Mouse (Mus musculus) heart, embryonic 16.5 days (tissue): Measurements from ENCODE around the gene Arfgef2. TPM values are rescaled to one million over a fixed set of nuclear protein-coding genes. Genes with fewer than 3 reads are reported as not detected.
"Not testable (repeated sequence)": the region's sequence is repeated elsewhere in the genome, so short reads cannot be mapped to it uniquely, and the experiment has no call there.

ENCODE experiments used
- ATAC-seq: fragments of 200-750 bp; cut with Nextera tagmentation; replicated peaks from 2 replicates; pipeline ENCODE4 v1.8.0; 2017; ENCODE audit warnings: moderate number of reproducible peaks; ENCODE audit not compliant: insufficient read depth, low FRiP score; ENCODE audit errors: extremely low read depth
- H3K27ac ChIP-seq: fragments of 300-500 bp; sonication (generic); 2 replicates; pipeline ENCODE4 v1.5.1; 2014; ENCODE audit warnings: mild to moderate bottlenecking, low read length, control low read depth, moderate library complexity
- H3K27me3 ChIP-seq: fragments of 300-500 bp; sonication (generic); 2 replicates; pipeline ENCODE4 v1.6.1; 2014; ENCODE audit warnings: low read length, mixed read lengths; ENCODE audit not compliant: control insufficient read depth, insufficient read depth
- H3K36me3 ChIP-seq: fragments of 300-500 bp; sonication (generic); 2 replicates; pipeline ENCODE4 v1.6.1; 2014; ENCODE audit not compliant: control insufficient read depth, insufficient read depth
- H3K4me1 ChIP-seq: fragments of 300-500 bp; sonication (generic); 2 replicates; pipeline ENCODE4 v1.6.1; 2014; ENCODE audit warnings: low read length, mixed read lengths; ENCODE audit not compliant: control insufficient read depth, insufficient read depth
- H3K4me2 ChIP-seq: fragments of 300-500 bp; sonication (generic); 2 replicates; pipeline ENCODE4 v1.6.1; 2014; ENCODE audit warnings: low read depth, mild to moderate bottlenecking, control low read depth, low read length
- H3K4me3 ChIP-seq: fragments of 300-500 bp; sonication (generic); 2 replicates; pipeline ENCODE4 v1.5.1; 2014; ENCODE audit warnings: mild to moderate bottlenecking, control low read depth, low read length
- H3K9ac ChIP-seq: fragments of 300-500 bp; sonication (generic); 2 replicates; pipeline ENCODE4 v1.6.1; 2014; ENCODE audit warnings: low read length, control low read depth
- H3K9me3 ChIP-seq: fragments of 300-500 bp; sonication (generic); replicated peaks from 2 replicates; pipeline ENCODE4 v1.6.1; 2016; ENCODE audit warnings: low read length; ENCODE audit not compliant: control insufficient read depth
- WGBS: fragments of 180-500 bp; shearing (Covaris S2); extraction: QIAGEN DNeasy Blood & Tissue Kit; methylation state at CpG from one replicate; pipeline ENCODE4 v1.1.7; 2014; 5-methylcytosine and 5-hydroxymethylcytosine counted together
- polyA plus RNA-seq: library from polyadenylated mRNA; unstranded; fragments of >200 nt; fragmentation: Nextera tagmentation; extraction: Ambion mirVana; gene quantifications from 2 replicates; pipeline ENCODE4 v1.2.1, GENCODE M21; 2015

Gene Arfgef2
- polyA plus RNA-seq, 1 experiment from 2014 or later, result 6.2 TPM

DNA sequence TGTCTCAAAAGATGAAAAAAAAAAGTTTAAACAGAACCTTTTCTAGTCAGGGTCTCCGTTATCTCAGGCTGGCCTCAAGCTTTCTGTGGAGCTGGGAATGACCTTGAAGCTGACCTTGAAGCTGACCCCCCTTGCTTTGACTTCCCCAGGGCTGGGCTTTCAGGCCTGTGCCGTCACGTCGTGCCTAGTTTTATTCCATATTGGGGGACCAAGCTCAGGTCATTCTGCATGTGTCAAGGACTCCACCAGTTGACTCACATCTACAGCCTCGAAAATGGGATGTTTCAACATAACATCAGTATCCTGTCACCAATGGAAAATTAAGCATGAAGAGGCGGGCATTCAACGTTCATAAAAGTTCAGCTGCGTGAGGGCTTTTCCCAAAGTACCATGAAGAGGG is 25.4 kb upstream of the Arfgef2 start:
- Histone ChIP-seq H3K4me3 (no peak overlapping the region), H3K9me3 (no peaks in the 10 kb centered on the region), H3K27me3 (0 out of 2 replicates have a peak, but pooled peaks cover 2% of the 10 kb centered on the region), H3K9ac (no peak overlapping the region), H3K36me3 (no peaks in the 10 kb centered on the region), H3K4me1 (no peaks in the 10 kb centered on the region), H3K27ac (no peak overlapping the region), H3K4me2 (no peak overlapping the region)
- no peak for ATAC-seq
- 75% methylated on average over 8 of the region's 8 CpGs for WGBS

- Histone ChIP-seq H3K4me1 (peaks cover 6% of the 10 kb centered on the region), H3K4me2 (no peak overlapping the region), H3K36me3 (no peaks in the 10 kb centered on the region), H3K9me3 (no peaks in the 10 kb centered on the region), H3K9ac (peak overlapping the region; percentile 46; the same call in 1 of the 2 replicates), H3K27me3 (0 out of 2 replicates have a peak, but pooled peaks cover 5% of the 10 kb centered on the region), H3K27ac (no peak overlapping the region), H3K4me3 (no peak overlapping the region)
- no peak for ATAC-seq
- 11% methylated on average over 9 of the region's 9 CpGs for WGBS
These were observed 24.3 kb upstream of the Arfgef2 start for GRCm38 (mm10) chr2:166780980-166781578.

DNA sequence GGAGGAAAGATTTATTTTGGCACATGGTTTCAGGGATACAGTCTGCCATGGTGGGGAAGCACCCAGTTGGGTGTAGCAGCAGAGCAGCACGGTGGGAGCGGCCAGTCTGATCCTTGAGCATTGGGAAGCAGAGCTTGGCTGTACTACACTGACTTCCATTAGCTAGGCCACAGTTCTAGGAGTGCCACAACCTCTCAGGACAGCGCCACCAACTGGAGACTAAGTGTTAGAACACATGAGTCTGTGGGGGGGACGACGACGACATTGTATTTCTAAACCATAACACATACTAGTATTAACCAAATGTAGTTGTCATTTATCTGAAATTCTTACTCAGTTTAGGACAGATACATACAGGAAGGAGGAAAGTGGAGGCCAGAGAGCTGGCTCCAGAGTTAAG is 21.0 kb upstream of the Arfgef2 start:
- Histone ChIP-seq H3K9me3 (no peaks in the 10 kb centered on the region), H3K27ac (no peak overlapping the region), H3K4me3 (no peak overlapping the region), H3K4me2 (no peak overlapping the region), H3K27me3 (0 out of 2 replicates have a peak, but pooled peaks cover 5% of the 10 kb centered on the region), H3K9ac (no peak overlapping the region), H3K4me1 (peaks cover 11% of the 10 kb centered on the region), H3K36me3 (no peaks in the 10 kb centered on the region)
- no peak for ATAC-seq
- WGBS, result 77% methylated on average over 6 of the region's 6 CpGs

DNA sequence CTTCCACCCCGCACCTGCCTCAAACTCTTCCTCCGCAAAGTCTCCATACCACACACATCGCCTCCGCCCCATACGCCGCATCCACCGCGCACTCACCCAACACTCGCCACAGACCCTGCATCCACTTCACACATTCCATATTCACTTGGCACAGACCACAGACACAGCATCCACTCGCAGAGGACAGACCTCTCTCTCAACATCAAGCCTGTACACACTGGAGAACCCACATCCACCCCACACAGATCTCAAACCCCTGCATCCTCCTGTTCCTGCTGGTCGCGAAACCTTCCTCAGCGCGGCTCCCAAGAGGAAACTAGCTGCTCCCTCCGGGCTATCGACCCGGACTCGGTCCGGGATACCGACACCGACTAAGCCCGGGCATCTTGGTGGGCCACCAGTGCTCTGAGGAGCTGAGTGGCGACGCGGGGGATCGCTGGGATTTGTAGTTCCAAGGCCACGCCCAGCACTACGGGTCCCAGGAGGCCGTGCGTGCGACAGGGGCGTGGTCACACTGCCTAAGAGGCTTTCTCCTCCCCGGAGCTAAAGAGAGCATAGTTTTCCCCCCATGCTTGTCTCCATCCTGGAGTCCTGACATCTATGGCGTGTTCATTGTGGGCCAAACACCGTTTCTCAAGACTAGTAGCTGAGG is 18.9 kb upstream of the Arfgef2 start:
- Histone ChIP-seq H3K36me3 (no peaks in the 10 kb centered on the region), H3K9ac (peak overlapping the region; percentile 79), H3K27me3 (0 out of 2 replicates have a peak, but pooled peaks cover 2% of the 10 kb centered on the region), H3K9me3 (0 out of 2 replicates have a peak, but pooled peaks cover 2% of the 10 kb centered on the region), H3K27ac (no peak overlapping the region), H3K4me2 (peak overlapping the region; percentile 91), H3K4me3 (peak overlapping the region; percentile 80), H3K4me1 (peaks cover 11% of the 10 kb centered on the region)
- ATAC-seq, result peak; percentile 98
- under 1% methylated on average over 35 of the region's 35 CpGs for WGBS

DNA sequence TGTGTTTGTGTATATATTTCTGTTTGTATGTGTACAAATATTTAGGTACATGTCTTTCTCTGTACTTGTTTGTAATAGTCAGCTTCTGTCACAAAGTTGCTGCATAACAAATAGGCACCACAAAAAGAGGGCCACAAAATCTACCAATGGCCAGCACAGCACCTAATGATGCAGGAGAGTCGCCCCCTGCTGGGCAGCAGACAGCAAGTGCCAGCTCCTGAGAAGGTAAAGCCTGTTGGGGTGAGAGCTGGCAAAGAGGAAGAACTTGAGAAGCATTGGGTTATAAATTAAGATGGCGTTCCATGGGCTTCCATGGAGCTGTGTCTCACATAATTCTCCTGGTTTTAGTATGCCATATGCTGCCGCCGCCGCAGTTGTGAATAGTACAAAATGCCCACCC is 13.7 kb upstream of the Arfgef2 start:
- Histone ChIP-seq H3K4me3 (no peak overlapping the region), H3K4me1 (peaks cover 15% of the 10 kb centered on the region), H3K9me3 (0 out of 2 replicates have a peak, but pooled peaks cover 2% of the 10 kb centered on the region), H3K9ac (no peak overlapping the region), H3K36me3 (peaks cover 9% of the 10 kb centered on the region), H3K27me3 (no peaks in the 10 kb centered on the region), H3K27ac (no peak overlapping the region), H3K4me2 (no peak overlapping the region)
- ATAC-seq, result no peak
- 74% methylated on average over 5 of the region's 5 CpGs for WGBS

- Histone ChIP-seq H3K4me2 (peak within 1 kb of the TSS; percentile 88), H3K9me3 (0 out of 2 replicates have a peak, but pooled peaks cover 2% of the 10 kb centered on the region), H3K9ac (peak within 1 kb of the TSS; percentile 90), H3K27ac (peak within 1 kb of the TSS; percentile 88), H3K27me3 (no peaks in the 10 kb centered on the region), H3K36me3 (peaks cover 9% of the 10 kb centered on the region), H3K4me3 (peak within 1 kb of the TSS; percentile 87), H3K4me1 (peaks cover 12% of the 10 kb centered on the region)
- 74% methylated on average over 5 of the region's 5 CpGs for WGBS
- ATAC-seq, result no peak
These were observed 13.0 kb upstream of the Arfgef2 start, which contains the start of gene Trp53rkb for GRCm38 (mm10) chr2:166792355-166792754. TSS of gene Trp53rkb (plus strand) at chr2:166792531.

DNA sequence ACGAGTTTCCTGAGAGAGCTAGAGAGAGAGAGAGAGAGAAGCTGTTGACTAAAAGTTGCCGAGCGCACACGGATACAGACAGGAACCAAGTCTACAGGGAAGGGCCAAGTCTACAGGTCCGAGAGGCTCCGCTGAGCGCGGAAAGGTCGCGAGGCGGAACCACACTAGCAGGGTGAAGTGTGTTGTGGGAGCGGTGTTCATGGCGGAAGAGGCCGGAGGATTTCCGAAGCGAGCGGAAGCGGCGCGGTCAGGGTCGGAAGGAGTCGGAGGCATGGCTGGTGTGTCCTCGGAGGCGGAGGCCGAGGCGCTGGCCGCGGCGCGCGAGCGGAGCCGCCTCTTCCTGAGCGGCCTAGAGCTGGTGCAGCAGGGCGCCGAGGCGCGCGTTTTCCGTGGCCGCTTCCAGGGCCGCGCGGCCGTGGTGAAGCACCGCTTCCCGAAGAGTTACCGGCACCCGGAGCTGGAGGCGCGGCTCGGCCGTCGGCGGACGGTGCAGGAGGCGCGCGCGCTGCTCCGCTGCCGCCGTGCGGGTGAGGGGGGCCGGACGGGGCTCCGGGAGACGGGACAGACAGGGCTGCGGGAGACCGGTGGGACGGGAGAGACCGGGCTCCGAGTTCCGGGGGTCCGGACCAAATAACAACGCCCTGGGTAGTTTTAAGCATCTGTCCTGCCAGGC is 11.7 kb upstream of the Arfgef2 start:
- not testable (repeated sequence) for H3K27me3 ChIP-seq
- H3K9ac ChIP-seq, result peak overlapping the region; percentile 90
- under 1% methylated on average over 66 of the region's 76 CpGs for WGBS

DNA sequence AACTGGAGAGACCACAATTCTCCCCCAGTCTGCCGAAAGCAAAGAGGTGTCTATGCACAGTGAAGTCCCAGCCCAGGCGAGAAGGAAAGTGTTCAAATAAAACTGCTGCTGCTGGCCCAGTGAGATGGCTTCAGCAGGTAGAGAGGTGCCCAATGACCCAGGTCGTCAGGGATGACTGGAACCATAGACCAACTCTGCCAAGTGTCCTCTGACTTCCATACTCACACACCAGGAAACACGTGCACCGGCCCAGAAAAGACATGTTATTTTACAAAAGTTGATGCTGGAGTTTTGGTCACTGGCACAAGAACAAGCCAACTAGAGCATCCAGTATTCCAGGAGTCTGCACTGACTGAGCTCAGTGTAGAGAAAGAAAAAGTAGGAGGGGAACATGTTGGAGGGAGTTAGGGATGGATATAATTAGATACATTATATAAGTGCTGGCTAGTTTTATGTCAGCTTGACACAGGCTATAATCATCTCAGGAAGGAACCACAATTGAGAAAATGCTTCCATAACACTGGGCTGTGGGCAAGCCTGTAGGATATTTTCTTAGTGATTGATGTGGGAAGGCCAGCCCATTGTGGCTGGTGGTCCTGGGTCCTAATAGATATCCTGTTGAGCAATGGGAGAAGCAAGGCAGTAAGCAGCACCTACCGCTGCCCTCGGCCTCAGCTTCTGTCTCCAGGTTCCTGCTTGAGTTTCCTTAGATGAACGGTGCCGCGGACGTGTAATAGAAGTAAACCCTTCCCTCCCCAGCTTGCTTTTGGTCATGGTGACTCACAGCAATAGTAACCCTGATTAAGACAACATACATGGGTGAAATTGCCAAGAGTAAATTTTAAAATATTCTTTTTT is 5.5 kb upstream of the Arfgef2 start:
- Histone ChIP-seq H3K9ac (no peak overlapping the region), H3K4me3 (no peak overlapping the region), H3K9me3 (no peaks in the 10 kb centered on the region), H3K36me3 (peaks cover 11% of the 10 kb centered on the region), H3K27ac (no peak overlapping the region), H3K27me3 (no peaks in the 10 kb centered on the region), H3K4me2 (no peak overlapping the region), H3K4me1 (no peaks in the 10 kb centered on the region; the same call in 1 of the 2 replicates)
- no peak for ATAC-seq
- WGBS, result 75% methylated on average over 11 of the region's 11 CpGs

More for the DNA sequence above, 11.7 kb upstream of the Arfgef2 start:
- Histone ChIP-seq H3K4me1 (peaks cover 12% of the 10 kb centered on the region), H3K4me2 (peak overlapping the region; percentile 88), H3K4me3 (peak overlapping the region; percentile 87), H3K36me3 (peaks cover 11% of the 10 kb centered on the region), H3K27ac (peak overlapping the region; percentile 88)
- H3K9me3 ChIP-seq, result not testable (repeated sequence)
- peak; percentile 90 for ATAC-seq
